Mouse (Mus musculus): ENCODE measurements at regions not wholly inside any gene's neighbourhood (a gene's known extent, or its start where the extent isn't known, plus 50 kb on each side); places are given as distances from the start of the nearest gene placed in this dataset.
"Not testable (repeated sequence)": the region's sequence is repeated elsewhere in the genome, so short reads cannot be mapped to it uniquely, and the experiment has no call there.

- DNase-seq = no peak
- intact Hi-C loops (cut with DNase I) = no loop called here
These were observed 745.7 kb upstream of the Gm5150 start for GRCm38 (mm10) chr3:16751764-16752485.

DNA sequence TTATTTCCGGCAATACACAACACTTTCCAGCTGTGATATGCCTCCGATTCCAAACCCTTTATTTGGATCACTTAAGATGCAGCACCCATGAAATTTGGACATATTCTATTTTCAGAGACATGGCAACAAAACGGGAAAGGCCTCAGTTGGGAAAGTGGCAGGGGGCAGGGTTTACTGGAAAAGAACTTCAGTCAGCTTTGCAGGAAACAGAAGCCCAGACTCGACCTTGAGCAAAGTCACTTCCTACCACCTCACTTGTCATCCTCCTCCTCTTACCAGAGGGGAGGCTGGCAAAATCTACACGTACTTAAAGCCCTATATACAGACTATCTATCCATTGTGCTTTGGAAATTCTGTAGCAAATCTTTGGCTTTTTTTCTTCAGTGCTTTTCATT is 727.7 kb upstream of the Gm5150 start:
- no peak for DNase-seq
- intact Hi-C loops (cut with DNase I) = no loop called here

GRCm38 (mm10) chr3:16733295-16733935 is 727.2 kb upstream of the Gm5150 start:
- DNase-seq = no peak
- intact Hi-C loops (cut with DNase I) = no loop called here

DNA sequence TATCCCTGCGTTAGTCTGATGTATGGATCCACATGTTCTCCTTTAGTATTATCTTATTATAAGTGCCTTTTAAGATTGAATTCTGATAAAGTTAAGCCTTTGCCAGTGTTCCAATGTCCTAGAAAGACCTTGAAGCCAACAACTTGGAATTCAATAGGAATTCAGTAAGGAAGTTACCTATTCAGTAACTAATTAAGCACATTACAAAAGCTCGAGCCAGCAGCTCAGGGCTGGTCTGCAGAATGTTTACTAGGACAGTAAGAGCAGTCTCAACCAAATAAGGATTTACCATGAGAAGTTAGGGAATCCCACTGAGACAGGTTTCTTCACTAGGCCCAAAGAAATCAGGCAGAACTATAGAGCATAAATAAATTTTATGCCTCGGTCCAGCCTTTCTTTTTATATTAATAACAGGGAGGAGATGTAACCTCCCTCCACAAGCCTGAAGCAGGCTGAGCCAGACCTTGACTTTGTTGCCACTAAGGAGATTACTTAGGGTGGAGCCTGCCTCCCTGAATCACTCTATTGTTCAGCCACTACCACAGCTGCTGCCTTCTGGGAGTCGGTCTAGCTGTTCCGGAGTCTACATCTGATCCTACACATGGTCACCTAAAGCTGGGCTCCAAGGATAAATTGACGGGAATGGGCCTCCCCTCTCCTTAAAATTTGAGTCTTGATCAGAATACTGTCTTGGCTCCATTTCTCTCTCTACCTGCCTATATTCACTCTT is 718.3 kb upstream of the Gm5150 start:
- intact Hi-C loops (cut with DNase I); DNase-seq: not testable (repeated sequence)

DNA sequence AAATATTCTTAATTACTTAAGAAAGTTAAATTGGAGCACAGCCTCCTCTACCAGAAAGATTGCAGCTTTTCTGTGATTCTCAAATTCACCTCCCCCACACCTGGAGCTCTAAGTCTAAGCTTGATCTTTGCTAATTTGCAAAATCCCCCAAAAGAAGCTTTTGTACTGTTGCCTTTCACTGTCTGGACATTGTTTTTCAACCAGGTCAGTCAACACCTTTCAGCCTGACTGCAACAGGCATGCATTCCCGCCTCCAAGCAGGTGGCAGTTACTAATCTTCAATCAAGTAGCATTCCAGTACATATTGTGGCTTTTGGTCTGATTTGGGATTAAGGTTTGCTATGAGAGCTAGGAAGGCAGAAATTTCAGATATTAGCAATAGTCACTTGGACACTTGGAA is 717.4 kb upstream of the Gm5150 start:
- DNase-seq = no peak
- intact Hi-C loops (cut with DNase I) = no loop called here

- DNase-seq = peak; percentile 74
- intact Hi-C loops (cut with DNase I) = no loop called here
These were observed 684.7 kb upstream of the Gm5150 start for GRCm38 (mm10) chr3:16690955-16691354.

GRCm38 (mm10) chr3:16688973-16689372 is 682.7 kb upstream of the Gm5150 start:
- DNase-seq = no peak
- intact Hi-C loops (cut with DNase I) = no loop called here

GRCm38 (mm10) chr3:16657566-16657965 is 651.3 kb upstream of the Gm5150 start:
- intact Hi-C loops (cut with DNase I) = no loop called here
- no peak for DNase-seq
